Mouse (Mus musculus) forebrain, embryonic 14.5 days (tissue): ENCODE measurements around the gene Slc24a4. TPM values are rescaled to one million over a fixed set of nuclear protein-coding genes. Genes with fewer than 3 reads are reported as not detected.

Experiments
- ATAC-seq: fragments of 200-750 bp; cut with Nextera tagmentation; 2 replicates; pipeline ENCODE4 v1.8.0; 2017; ENCODE audit warnings: mild to moderate bottlenecking, moderate library complexity
- DNase-seq: peaks from one replicate; pipeline ENCODE4 v3.0.0-alpha.2; 2015; ENCODE audit warnings: low spot score
- H3K27ac ChIP-seq: fragments of 300-500 bp; sonication (generic); 2 replicates; pipeline ENCODE4 v1.5.1; 2014; ENCODE audit warnings: low read depth, mild to moderate bottlenecking, control low read depth, low read length, moderate library complexity
- H3K27me3 ChIP-seq: fragments of 300-500 bp; sonication (generic); replicated peaks from 2 replicates; pipeline ENCODE4 v1.6.1; 2014; ENCODE audit warnings: low read length, control low read depth, mixed read lengths; ENCODE audit not compliant: control insufficient read depth, insufficient read depth
- H3K36me3 ChIP-seq: fragments of 300-500 bp; sonication (generic); 2 replicates; pipeline ENCODE4 v1.6.1; 2014; ENCODE audit warnings: low read length, control low read depth; ENCODE audit not compliant: control insufficient read depth, insufficient read depth
- H3K4me1 ChIP-seq: fragments of 300-500 bp; sonication (generic); 2 replicates; pipeline ENCODE4 v1.6.1; 2014; ENCODE audit warnings: antibody characterized with exemption, low read length, control low read depth; ENCODE audit not compliant: control insufficient read depth, insufficient read depth
- H3K4me2 ChIP-seq: fragments of 300-500 bp; sonication (generic); 2 replicates; pipeline ENCODE4 v1.6.1; 2014; ENCODE audit warnings: mild to moderate bottlenecking, control low read depth, low read length
- H3K4me3 ChIP-seq: fragments of 300-500 bp; sonication (generic); 2 replicates; pipeline ENCODE4 v1.5.1; 2014; ENCODE audit warnings: low read depth, low read length, control low read depth
- H3K9ac ChIP-seq: fragments of 300-500 bp; sonication (generic); 2 replicates; pipeline ENCODE4 v1.6.1; 2014; ENCODE audit warnings: mild to moderate bottlenecking, low read length, control low read depth, moderate library complexity
- H3K9me3 ChIP-seq: fragments of 300-500 bp; sonication (generic); replicated peaks from 2 replicates; pipeline ENCODE4 v1.6.1; 2016; ENCODE audit warnings: low read length, control low read depth, mixed read lengths; ENCODE audit not compliant: control insufficient read depth
- WGBS: fragments of 180-500 bp; shearing (Covaris S2); extraction: QIAGEN DNeasy Blood & Tissue Kit; methylation state at CpG from one replicate; pipeline ENCODE4 v1.1.7; 2014; 5-methylcytosine and 5-hydroxymethylcytosine counted together
- polyA plus RNA-seq: library from polyadenylated mRNA; unstranded; fragments of >200 nt; fragmentation: Nextera tagmentation; extraction: Ambion mirVana; gene quantifications from 2 replicates; pipeline ENCODE4 v1.2.1, GENCODE M21; 2014

Gene Slc24a4
- polyA plus RNA-seq, 1 experiment from 2014 or later, result 0.74 TPM

DNA sequence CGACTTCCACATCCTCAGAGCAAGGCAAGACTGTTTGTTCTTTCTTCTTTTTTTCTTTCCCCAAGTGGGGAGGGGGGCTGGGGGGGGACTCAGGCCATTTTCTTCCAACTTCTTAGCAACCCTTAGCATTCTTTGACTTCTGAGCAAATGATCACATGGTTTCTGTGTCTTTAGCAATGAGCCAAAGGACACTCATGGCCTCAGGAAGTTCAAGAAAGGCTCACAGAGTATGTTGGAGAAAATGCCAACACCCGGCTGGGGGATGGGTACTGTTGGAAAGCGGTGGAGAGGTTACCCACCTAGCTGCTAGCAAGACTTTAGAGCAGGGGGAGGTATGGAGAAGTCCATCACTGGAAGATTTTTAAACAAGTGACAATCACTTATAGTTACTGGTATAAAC lies 15.1 kb upstream of the Slc24a4 start:
- Histone ChIP-seq H3K27me3 (no peaks in the 10 kb centered on the region), H3K4me2 (no peak overlapping the region), H3K4me1 (peaks cover 11% of the 10 kb centered on the region), H3K4me3 (no peak overlapping the region), H3K9ac (no peak overlapping the region), H3K9me3 (no peaks in the 10 kb centered on the region), H3K36me3 (no peaks in the 10 kb centered on the region), H3K27ac (no peak overlapping the region)
- ATAC-seq (no peak), DNase-seq (no peak)
- 74% methylated on average over 3 of the region's 3 CpGs for WGBS

DNA sequence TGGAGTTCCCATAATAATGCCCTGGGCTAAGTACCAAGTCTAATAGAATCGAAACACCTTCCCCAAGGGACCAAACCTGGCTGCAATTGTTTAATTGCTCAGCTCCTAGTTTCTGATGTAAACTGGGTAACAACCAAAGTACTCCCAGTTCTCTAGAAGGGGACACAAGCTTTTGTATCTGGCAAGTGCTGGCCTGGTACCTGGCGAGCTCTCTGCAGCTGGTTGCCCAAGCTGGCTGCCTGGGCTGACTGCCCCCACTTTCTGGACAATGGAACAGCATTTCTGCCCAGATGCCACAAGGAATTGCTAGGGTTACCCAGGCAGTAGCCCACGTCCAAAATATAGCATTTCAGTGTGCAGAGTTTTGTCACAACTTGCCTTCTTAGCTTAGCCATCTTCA lies 12.0 kb upstream of the Slc24a4 start:
- H3K27ac ChIP-seq, result no peak overlapping the region
- H3K4me3 ChIP-seq, result no peak overlapping the region
- no peaks in the 10 kb centered on the region for H3K27me3 ChIP-seq
- no peak overlapping the region for H3K4me2 ChIP-seq
- ATAC-seq, result no peak
- H3K9me3 ChIP-seq, result no peaks in the 10 kb centered on the region
- no peak for DNase-seq
- no peak overlapping the region for H3K9ac ChIP-seq
- H3K36me3 ChIP-seq, result no peaks in the 10 kb centered on the region
- WGBS, result 76% methylated on average over 3 of the region's 3 CpGs
- peaks cover 11% of the 10 kb centered on the region for H3K4me1 ChIP-seq

DNA sequence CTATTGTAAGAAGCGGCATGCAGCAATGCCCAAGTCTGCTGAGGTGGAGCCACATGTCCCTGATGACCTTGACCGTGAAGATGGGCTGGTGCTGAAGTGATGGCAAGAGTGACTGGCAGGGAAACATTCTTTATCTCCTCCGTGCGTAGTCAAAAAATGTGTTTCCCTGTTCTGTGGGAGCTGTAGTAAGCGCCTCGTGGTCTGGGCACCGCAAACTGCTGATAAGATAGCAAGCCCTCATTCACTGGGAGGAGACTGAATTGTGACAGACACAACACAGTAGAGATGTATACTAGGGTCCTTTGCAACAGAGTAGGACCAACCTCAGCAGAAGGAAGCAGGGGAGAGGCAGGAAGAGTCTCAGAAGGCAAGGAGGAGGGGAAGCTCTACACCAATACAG lies 10.5 kb upstream of the Slc24a4 start:
- no peak overlapping the region for H3K9ac ChIP-seq
- DNase-seq, result no peak
- H3K27ac ChIP-seq, result no peak overlapping the region
- no peak for ATAC-seq
- H3K4me3 ChIP-seq, result no peak overlapping the region
- peaks cover under 1% of the 10 kb centered on the region; the same call in 1 of the 2 replicates for H3K4me1 ChIP-seq
- WGBS, result 95% methylated on average over 7 of the region's 7 CpGs
- no peaks in the 10 kb centered on the region for H3K9me3 ChIP-seq
- H3K4me2 ChIP-seq, result no peak overlapping the region
- no peaks in the 10 kb centered on the region for H3K36me3 ChIP-seq
- H3K27me3 ChIP-seq, result no peaks in the 10 kb centered on the region

DNA sequence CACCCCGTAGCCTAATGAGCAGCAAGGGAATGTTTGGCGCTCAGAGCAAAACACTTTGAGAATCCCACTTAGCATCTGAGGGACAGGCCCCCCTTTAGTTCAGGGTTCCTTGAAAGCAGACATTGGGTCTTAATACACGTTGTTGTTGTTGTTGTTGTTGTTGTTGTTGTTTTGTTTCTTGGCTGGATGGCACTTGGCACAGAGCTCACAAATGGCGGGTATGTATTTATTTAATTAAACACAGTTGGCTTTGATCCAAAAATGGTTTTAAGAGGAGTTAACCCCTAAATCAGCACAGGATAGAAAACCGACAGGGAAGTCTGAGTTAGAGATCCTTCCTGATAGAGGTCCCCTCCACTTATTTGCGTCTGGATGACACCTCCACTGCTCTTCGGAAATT lies 932 bp upstream of the Slc24a4 start:
- Histone ChIP-seq H3K4me2 (peak overlapping the region; percentile 100), H3K9ac (no peak overlapping the region), H3K4me3 (0 out of 2 replicates have a peak overlapping the region, but pooled peaks have one; percentile 48), H3K9me3 (no peaks in the 10 kb centered on the region), H3K36me3 (no peaks in the 10 kb centered on the region), H3K27ac (no peak overlapping the region), H3K4me1 (peaks cover 14% of the 10 kb centered on the region; the same call in 1 of the 2 replicates), H3K27me3 (peaks cover 21% of the 10 kb centered on the region)
- 2% methylated on average over 7 of the region's 7 CpGs for WGBS
- DNase-seq (peak; percentile 73), ATAC-seq (peak; percentile 16; the same call in 1 of the 2 replicates)

DNA sequence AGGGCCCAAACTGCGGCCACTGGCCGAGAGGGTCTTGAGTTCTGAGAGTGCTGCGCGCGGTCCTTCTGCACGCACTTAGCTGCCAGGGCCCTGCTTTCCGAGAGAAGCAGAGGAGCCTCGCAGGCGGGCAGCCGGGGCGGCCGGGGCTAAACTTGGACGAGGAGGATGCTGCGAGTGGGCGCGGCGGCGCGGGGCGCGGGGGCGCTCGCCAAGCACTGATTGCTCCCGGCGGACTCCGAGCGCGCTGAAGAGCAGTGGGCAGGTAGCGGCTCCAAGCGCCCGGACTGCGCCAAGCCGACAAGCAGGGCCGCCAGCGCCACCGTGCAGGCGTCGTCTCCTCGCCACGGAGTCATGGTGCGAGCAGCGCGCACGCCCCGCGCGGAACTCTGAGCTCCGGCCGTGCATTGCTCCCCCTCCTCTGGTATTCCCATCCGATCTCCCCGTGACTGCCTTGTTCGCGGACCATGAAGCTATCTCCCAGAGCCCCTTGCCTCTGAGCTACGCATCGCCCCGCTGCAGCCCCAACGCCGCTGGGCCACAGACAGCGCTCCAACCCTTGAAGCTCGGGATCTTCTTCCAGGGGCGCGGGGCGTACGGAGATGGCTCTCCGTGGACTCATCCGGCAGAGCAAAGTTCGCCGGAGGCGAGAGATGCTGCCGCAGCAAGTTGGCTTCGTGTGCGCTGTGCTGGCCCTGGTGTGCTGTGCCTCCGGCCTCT lies 416 bp downstream of the Slc24a4 start:
- Histone ChIP-seq H3K27me3 (peaks cover 21% of the 10 kb centered on the region), H3K9ac (peak overlapping the region; percentile 63), H3K9me3 (no peaks in the 10 kb centered on the region), H3K4me3 (peak overlapping the region; percentile 48), H3K4me1 (peaks cover 14% of the 10 kb centered on the region; the same call in 1 of the 2 replicates), H3K4me2 (peak overlapping the region; percentile 100), H3K27ac (no peak overlapping the region), H3K36me3 (no peaks in the 10 kb centered on the region)
- DNase-seq (peak; percentile 73), ATAC-seq (peak; percentile 81)
- under 1% methylated on average over 73 of the region's 73 CpGs for WGBS

DNA sequence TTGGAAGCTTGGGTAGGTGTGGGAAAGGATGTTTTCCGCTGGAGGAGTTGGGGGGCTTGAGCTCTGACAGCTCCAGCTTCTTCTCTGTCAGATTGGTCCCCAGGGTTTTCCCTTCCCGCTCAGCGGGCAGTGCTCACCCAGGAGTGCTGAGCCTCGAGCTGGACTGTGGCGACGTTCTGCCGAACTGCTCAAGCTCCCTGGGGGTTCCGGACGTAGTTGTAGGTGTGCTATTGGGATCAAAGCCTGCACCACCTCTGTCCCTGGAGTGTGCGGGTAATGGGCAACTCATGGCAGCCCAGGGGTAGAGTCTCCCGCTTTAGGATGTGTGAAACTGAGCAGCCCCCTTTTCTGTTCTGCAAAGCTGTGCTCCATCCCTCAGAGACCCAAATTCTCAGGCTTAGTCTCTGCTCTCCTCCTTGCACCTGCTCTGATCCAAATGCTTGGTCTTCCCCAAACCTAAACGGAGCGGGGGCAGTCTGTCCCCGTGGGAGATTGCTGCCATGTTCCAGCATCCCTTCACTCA lies 1.0 kb downstream of the Slc24a4 start:
- Histone ChIP-seq H3K27me3 (peaks cover 21% of the 10 kb centered on the region), H3K4me2 (peak overlapping the region; percentile 100), H3K9ac (peak overlapping the region; percentile 63), H3K27ac (no peak overlapping the region), H3K4me3 (peak overlapping the region; percentile 48), H3K4me1 (peaks cover 14% of the 10 kb centered on the region; the same call in 1 of the 2 replicates), H3K9me3 (no peaks in the 10 kb centered on the region), H3K36me3 (no peaks in the 10 kb centered on the region)
- 1% methylated on average over 14 of the region's 14 CpGs for WGBS
- peak; percentile 24; the same call in 1 of the 2 replicates for ATAC-seq
- DNase-seq, result no peak

DNA sequence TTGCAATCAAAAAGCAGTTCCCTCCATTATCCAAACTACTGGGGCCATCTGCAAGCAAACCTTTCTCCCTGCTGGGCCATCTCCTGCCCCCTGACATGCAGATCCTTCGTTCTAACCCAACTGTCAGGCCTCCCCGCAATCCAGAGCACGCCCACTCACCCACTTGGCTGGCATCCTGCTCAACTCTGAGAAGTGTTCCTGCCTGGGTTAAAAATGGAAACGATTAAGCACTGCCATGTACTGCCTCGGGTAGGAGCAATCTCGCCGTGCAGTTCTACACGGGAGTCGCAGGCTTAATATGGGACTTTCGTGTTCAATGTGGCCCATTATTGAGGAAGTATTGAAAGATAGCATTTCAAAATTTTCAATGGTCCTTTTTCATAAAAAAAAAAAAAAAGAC lies 11.2 kb downstream of the Slc24a4 start:
- WGBS, result 90% methylated on average over 10 of the region's 10 CpGs

DNA sequence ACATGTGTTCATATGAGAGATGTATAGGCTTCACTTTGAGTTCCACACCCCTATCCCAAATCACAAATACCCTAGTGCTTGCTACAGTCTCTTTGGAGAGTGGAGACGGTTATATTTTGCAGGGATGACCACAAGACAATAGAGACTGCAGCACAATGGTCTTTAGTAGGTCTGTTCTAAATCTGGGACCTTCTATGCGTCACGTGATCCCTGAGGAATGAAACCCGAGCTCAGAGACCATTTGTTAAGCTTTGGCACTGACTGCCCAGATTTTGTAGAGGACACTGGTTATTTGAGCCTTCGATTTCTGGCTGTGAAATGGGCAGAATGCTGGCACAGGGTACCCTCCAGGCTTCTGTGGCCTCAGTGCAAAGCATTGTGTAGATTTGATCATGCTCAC lies 12.8 kb downstream of the Slc24a4 start:
- 66% methylated on average over 5 of the region's 5 CpGs for WGBS

More for the DNA sequence above, 11.2 kb downstream of the Slc24a4 start:
- Histone ChIP-seq H3K4me2 (no peak overlapping the region), H3K27me3 (no peaks in the 10 kb centered on the region), H3K4me3 (no peak overlapping the region), H3K36me3 (no peaks in the 10 kb centered on the region), H3K4me1 (no peaks in the 10 kb centered on the region), H3K9ac (no peak overlapping the region), H3K9me3 (no peaks in the 10 kb centered on the region), H3K27ac (no peak overlapping the region)
- DNase-seq, result no peak
- no peak for ATAC-seq

DNA sequence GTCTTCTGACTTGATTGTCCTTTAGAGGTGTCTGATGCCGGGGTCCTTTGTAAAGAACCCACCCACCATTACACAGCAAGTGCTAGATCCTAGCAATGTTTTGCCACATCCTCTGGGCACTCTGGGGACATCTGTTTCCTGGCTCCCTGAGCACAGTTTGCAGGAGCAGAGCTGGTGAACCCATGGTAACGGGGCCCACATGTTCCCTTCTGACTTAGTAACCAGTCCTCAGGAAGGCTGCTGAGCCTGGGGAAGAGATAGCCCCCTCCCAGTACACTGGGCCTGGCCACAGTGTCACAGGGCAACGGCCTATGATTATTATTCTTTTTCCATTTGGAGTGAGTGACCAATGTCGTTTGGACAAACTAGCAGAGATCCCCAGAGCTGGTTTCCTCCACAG lies 19.1 kb downstream of the Slc24a4 start:
- no peaks in the 10 kb centered on the region for H3K27me3 ChIP-seq
- H3K4me2 ChIP-seq, result no peak overlapping the region
- no peaks in the 10 kb centered on the region for H3K4me1 ChIP-seq
- H3K27ac ChIP-seq, result no peak overlapping the region
- DNase-seq, result no peak
- no peak for ATAC-seq
- no peak overlapping the region for H3K9ac ChIP-seq
- H3K4me3 ChIP-seq, result no peak overlapping the region
- H3K36me3 ChIP-seq, result no peaks in the 10 kb centered on the region
- 72% methylated on average over 4 of the region's 4 CpGs for WGBS
- H3K9me3 ChIP-seq, result no peaks in the 10 kb centered on the region

More for the DNA sequence above, 12.8 kb downstream of the Slc24a4 start:
- Histone ChIP-seq H3K9me3 (no peaks in the 10 kb centered on the region), H3K27ac (no peak overlapping the region), H3K9ac (no peak overlapping the region), H3K4me3 (no peak overlapping the region), H3K36me3 (no peaks in the 10 kb centered on the region), H3K4me1 (no peaks in the 10 kb centered on the region), H3K27me3 (no peaks in the 10 kb centered on the region), H3K4me2 (no peak overlapping the region)
- ATAC-seq (no peak), DNase-seq (no peak)
